Mouse (Mus musculus) myocyte (in vitro differentiated cells): Measurements from ENCODE around the gene Tspan9. TPM values are rescaled to one million over a fixed set of nuclear protein-coding genes. Genes with fewer than 3 reads are reported as not detected.

ENCODE experiments used
- H3K27me3 ChIP-seq: one replicate; pipeline ENCODE4 v1.6.1; 2011; ENCODE audit not compliant: control insufficient read depth, insufficient read depth, insufficient read length
- H3K36me3 ChIP-seq: one replicate; pipeline ENCODE4 v1.6.1; 2011; ENCODE audit not compliant: control insufficient read depth, insufficient read depth
- H3K4me2 ChIP-seq: one replicate; pipeline ENCODE4 v1.6.1; 2011; ENCODE audit warnings: low read depth, control low read depth
- H3K4me3 ChIP-seq: one replicate; pipeline ENCODE4 v1.5.1; 2011; ENCODE audit warnings: mild to moderate bottlenecking, control low read depth, moderate library complexity
- H3K79me2 ChIP-seq: one replicate; pipeline ENCODE4 v1.6.1; 2011; ENCODE audit not compliant: control insufficient read depth, insufficient read depth
- H3ac ChIP-seq: one replicate; pipeline ENCODE4 v1.6.1; 2011; ENCODE audit not compliant: control insufficient read depth, insufficient read length
- CEBPB ChIP-seq: IDR thresholded peaks from 2 replicates; pipeline ENCODE4 v1.6.1; 2011; ENCODE audit warnings: mild to moderate bottlenecking, moderate library complexity; ENCODE audit not compliant: poor library complexity, insufficient read depth, severe bottlenecking
- E2F4 ChIP-seq: IDR thresholded peaks from one replicate; pipeline ENCODE4 v1.6.1; 2011; ENCODE audit warnings: mild to moderate bottlenecking, control low read depth, moderate library complexity; ENCODE audit not compliant: insufficient read depth
- MAX ChIP-seq: IDR thresholded peaks from one replicate; pipeline ENCODE4 v1.6.1; 2011; ENCODE audit warnings: low read depth, mild to moderate bottlenecking, control low read depth
- MYOD1 ChIP-seq, 3 experiments: IDR thresholded peaks; one replicate each; pipeline ENCODE4 v1.6.1; 2011; ENCODE audit warnings: control low read depth in 2 of 3, low read depth in 2 of 3, mild to moderate bottlenecking in 2 of 3, moderate library complexity in 1 of 3; ENCODE audit not compliant: insufficient read length in 2 of 3, control insufficient read depth in 1 of 3
- MYOG ChIP-seq, 3 experiments: IDR thresholded peaks; one replicate each; pipeline ENCODE4 v1.6.1; 2011; ENCODE audit warnings: control low read depth in 2 of 3, low read depth in 2 of 3, mild to moderate bottlenecking in 2 of 3; ENCODE audit not compliant: insufficient read length in 2 of 3, control insufficient read depth in 1 of 3, insufficient read depth in 1 of 3
- POLR2A ChIP-seq: IDR thresholded peaks from one replicate; pipeline ENCODE4 v1.6.1; 2011; ENCODE audit warnings: low read depth, mild to moderate bottlenecking, control low read depth, moderate library complexity; ENCODE audit not compliant: insufficient read length
- POLR2AphosphoS2 ChIP-seq: IDR thresholded peaks from one replicate; pipeline ENCODE4 v1.6.1; 2011; ENCODE audit warnings: low read depth, control low read depth; ENCODE audit not compliant: insufficient read length
- REST ChIP-seq: IDR thresholded peaks from one replicate; pipeline ENCODE4 v1.6.1; 2011; ENCODE audit warnings: mild to moderate bottlenecking, control low read depth, moderate library complexity; ENCODE audit not compliant: insufficient read depth, insufficient read length
- SRF ChIP-seq: IDR thresholded peaks from one replicate; pipeline ENCODE4 v1.6.1; 2011; ENCODE audit warnings: low read depth; ENCODE audit not compliant: control insufficient read depth, insufficient read length
- TCF12 ChIP-seq: IDR thresholded peaks from one replicate; pipeline ENCODE4 v1.6.1; 2011; ENCODE audit warnings: mild to moderate bottlenecking, control low read depth; ENCODE audit not compliant: poor library complexity, insufficient read depth, severe bottlenecking
- TCF3 ChIP-seq: IDR thresholded peaks from one replicate; pipeline ENCODE4 v1.6.1; 2011; ENCODE audit warnings: low read depth, control low read depth; ENCODE audit not compliant: insufficient read length
- USF1 ChIP-seq: IDR thresholded peaks from one replicate; pipeline ENCODE4 v1.6.1; 2011; ENCODE audit warnings: low read depth, mild to moderate bottlenecking, control low read depth, moderate library complexity
- polyA plus RNA-seq: library from polyadenylated mRNA; unstranded; fragments of >200 nt; fragmentation: generic; extraction: Trizol; gene quantifications from one replicate; pipeline ENCODE4 v1.2.1, GENCODE M21; 2012; ENCODE audit warnings: missing spikeins

The Tspan9 gene
- polyA plus RNA-seq, 1 experiment = 227 TPM

- TF ChIP-seq POLR2AphosphoS2 (no peak), E2F4 (no peak), MAX (no peak), SRF (no peak)
- H3K36me3 ChIP-seq = no peaks in the 10 kb centered on the region
- H3K4me3 ChIP-seq = no peak overlapping the region
Measured at GRCm38 (mm10) chr6:127921996-127922395, 221.4 kb downstream of the Tspan9 start.

GRCm38 (mm10) chr6:127920652-127921051, 222.7 kb downstream of the Tspan9 start:
- Histone ChIP-seq H3K36me3 (no peaks in the 10 kb centered on the region), H3K4me2 (no peak overlapping the region), H3K27me3 (peaks cover 13% of the 10 kb centered on the region), H3K4me3 (no peak overlapping the region), H3K79me2 (no peaks in the 10 kb centered on the region), H3ac (no peak overlapping the region)
- no peak for TF ChIP-seq MYOG (IDR thresholded peaks at IDR 0.05; ENCODE audit: control insufficient read depth in 1 of 3, insufficient read depth in 1 of 3, insufficient read length in 2 of 3, low read depth in 2 of 3)
- no peak for TF ChIP-seq TCF3

More at GRCm38 (mm10) chr6:127921996-127922395, 221.4 kb downstream of the Tspan9 start:
- Histone ChIP-seq H3K79me2 (no peaks in the 10 kb centered on the region), H3K27me3 (peaks cover 21% of the 10 kb centered on the region), H3ac (no peak overlapping the region), H3K4me2 (no peak overlapping the region)

- H3K79me2 ChIP-seq = no peaks in the 10 kb centered on the region
- H3K4me3 ChIP-seq = no peak overlapping the region
- TF ChIP-seq TCF12 = no peak
- TF ChIP-seq MYOD1 (IDR thresholded peaks at IDR 0.05; ENCODE audit: control insufficient read depth in 1 of 3, insufficient read length in 2 of 3, low read depth in 2 of 3) = no peak
- no peak for TF ChIP-seq SRF
- TF ChIP-seq USF1 = no peak
- no peak for TF ChIP-seq POLR2AphosphoS2
- TF ChIP-seq CEBPB = no peak
- TF ChIP-seq E2F4 = no peak
- no peak for TF ChIP-seq POLR2A
- no peak for TF ChIP-seq MYOG (IDR thresholded peaks at IDR 0.05; ENCODE audit: control insufficient read depth in 1 of 3, insufficient read depth in 1 of 3, insufficient read length in 2 of 3, low read depth in 2 of 3)
- no peak for TF ChIP-seq TCF3
- TF ChIP-seq MAX = no peak
- no peak for TF ChIP-seq REST
- no peak overlapping the region for H3K4me2 ChIP-seq
- no peaks in the 10 kb centered on the region for H3K36me3 ChIP-seq
- H3ac ChIP-seq = no peak overlapping the region
- peaks cover 4% of the 10 kb centered on the region for H3K27me3 ChIP-seq
Measured at GRCm38 (mm10) chr6:127919491-127919890, 223.9 kb downstream of the Tspan9 start.

- Histone ChIP-seq H3ac (no peak overlapping the region), H3K79me2 (no peaks in the 10 kb centered on the region), H3K36me3 (no peaks in the 10 kb centered on the region), H3K4me2 (no peak overlapping the region), H3K4me3 (no peak overlapping the region), H3K27me3 (no peaks in the 10 kb centered on the region)
- TF ChIP-seq CEBPB (no peak), TCF12 (no peak), MYOG (IDR thresholded peaks at IDR 0.05; ENCODE audit: control insufficient read depth in 1 of 3, insufficient read depth in 1 of 3, insufficient read length in 2 of 3, low read depth in 2 of 3) (no peak), MYOD1 (IDR thresholded peaks at IDR 0.05; ENCODE audit: control insufficient read depth in 1 of 3, insufficient read length in 2 of 3, low read depth in 2 of 3) (no peak), SRF (no peak), REST (no peak), MAX (no peak), TCF3 (no peak), POLR2AphosphoS2 (no peak), USF1 (no peak), POLR2A (no peak)
Measured at GRCm38 (mm10) chr6:127917712-127918111, 225.7 kb downstream of the Tspan9 start.

GRCm38 (mm10) chr6:127916993-127917392, 226.4 kb downstream of the Tspan9 start:
- H3K27me3 ChIP-seq = no peaks in the 10 kb centered on the region
- no peak for TF ChIP-seq E2F4
- no peak for TF ChIP-seq TCF3
- no peak for TF ChIP-seq MAX
- no peak for TF ChIP-seq POLR2AphosphoS2
- no peak for TF ChIP-seq POLR2A
- no peak for TF ChIP-seq MYOG (IDR thresholded peaks at IDR 0.05; ENCODE audit: control insufficient read depth in 1 of 3, insufficient read depth in 1 of 3, insufficient read length in 2 of 3, low read depth in 2 of 3)
- TF ChIP-seq MYOD1 (IDR thresholded peaks at IDR 0.05; ENCODE audit: control insufficient read depth in 1 of 3, insufficient read length in 2 of 3, low read depth in 2 of 3) = no peak
- TF ChIP-seq SRF = no peak
- TF ChIP-seq TCF12 = no peak
- no peak for TF ChIP-seq USF1
- TF ChIP-seq CEBPB = no peak
- TF ChIP-seq REST = no peak
- H3K4me2 ChIP-seq = no peak overlapping the region
- no peaks in the 10 kb centered on the region for H3K79me2 ChIP-seq
- no peak overlapping the region for H3ac ChIP-seq
- H3K4me3 ChIP-seq = no peak overlapping the region
- no peaks in the 10 kb centered on the region for H3K36me3 ChIP-seq
